Mouse (Mus musculus) limb, embryonic 15.5 days (tissue): Measurements from ENCODE around the gene Pdlim7. TPM values are rescaled to one million over a fixed set of nuclear protein-coding genes. Genes with fewer than 3 reads are reported as not detected.

ENCODE experiments used
- ATAC-seq: fragments of 200-750 bp; cut with Nextera tagmentation; 2 replicates; pipeline ENCODE4 v1.8.0; 2017; ENCODE audit warnings: low read depth, moderate TSS enrichment; ENCODE audit not compliant: insufficient number of reproducible peaks, low FRiP score, low TSS enrichment
- H3K27ac ChIP-seq: fragments of 300-500 bp; sonication (generic); 2 replicates; pipeline ENCODE4 v1.5.1; 2015; ENCODE audit warnings: moderate library complexity, mild to moderate bottlenecking, inconsistent platforms
- H3K27me3 ChIP-seq: fragments of 300-500 bp; sonication (generic); 2 replicates; pipeline ENCODE4 v1.6.1; 2015; ENCODE audit warnings: inconsistent platforms
- H3K36me3 ChIP-seq: fragments of 300-500 bp; sonication (generic); 2 replicates; pipeline ENCODE4 v1.6.1; 2015; ENCODE audit warnings: inconsistent platforms
- H3K4me1 ChIP-seq: fragments of 300-500 bp; sonication (generic); 2 replicates; pipeline ENCODE4 v1.6.1; 2015; ENCODE audit warnings: inconsistent platforms
- H3K4me2 ChIP-seq: fragments of 300-500 bp; sonication (generic); 2 replicates; pipeline ENCODE4 v1.6.1; 2015; ENCODE audit warnings: mild to moderate bottlenecking, inconsistent platforms
- H3K4me3 ChIP-seq: fragments of 300-500 bp; sonication (generic); 2 replicates; pipeline ENCODE4 v1.5.1; 2015; ENCODE audit warnings: mild to moderate bottlenecking, inconsistent platforms
- H3K9ac ChIP-seq: fragments of 300-500 bp; sonication (generic); 2 replicates; pipeline ENCODE4 v1.6.1; 2015; ENCODE audit warnings: inconsistent platforms
- H3K9me3 ChIP-seq: fragments of 300-500 bp; sonication (generic); 2 replicates; pipeline ENCODE4 v1.6.1; 2016; ENCODE audit warnings: inconsistent platforms
- WGBS: fragments of 180-500 bp; shearing (Covaris S2); methylation state at CpG from one replicate; pipeline ENCODE4 v1.1.7; 2015; 5-methylcytosine and 5-hydroxymethylcytosine counted together
- polyA plus RNA-seq: library from polyadenylated mRNA; unstranded; fragments of >200 nt; fragmentation: Nextera tagmentation; extraction: Ambion mirVana; gene quantifications from 2 replicates; pipeline ENCODE4 v1.2.1, GENCODE M21; 2015

The Pdlim7 gene
- polyA plus RNA-seq, 1 experiment from 2014 or later = 147 TPM

DNA sequence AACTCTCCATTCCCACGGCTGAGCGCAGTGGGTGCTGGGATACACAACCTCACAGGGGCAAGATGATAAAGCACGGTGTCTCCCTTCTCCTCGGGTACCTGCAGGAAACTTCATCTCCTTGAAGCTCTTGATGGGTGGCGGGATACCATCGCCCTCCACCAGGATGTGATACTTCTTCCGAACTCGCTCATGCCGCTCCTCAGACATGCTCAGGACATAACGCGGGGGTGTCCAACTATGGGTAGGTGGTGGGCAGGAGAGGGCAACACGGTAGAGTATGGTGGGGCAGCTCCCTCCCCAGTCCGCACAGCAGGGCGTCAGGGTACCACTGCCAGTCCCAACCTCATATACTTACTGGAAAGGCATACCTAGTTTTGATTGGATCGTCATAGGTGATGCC lies 21.7 kb upstream of the Pdlim7 start:
- 94% methylated on average over 15 of the region's 15 CpGs for WGBS
- H3K36me3 ChIP-seq = peaks cover 70% of the 10 kb centered on the region
- no peak overlapping the region for H3K9ac ChIP-seq
- no peak for ATAC-seq
- H3K9me3 ChIP-seq = no peaks in the 10 kb centered on the region
- H3K4me1 ChIP-seq = peaks cover 15% of the 10 kb centered on the region
- no peak overlapping the region for H3K27ac ChIP-seq
- H3K27me3 ChIP-seq = no peaks in the 10 kb centered on the region
- peak overlapping the region; percentile 83 for H3K4me3 ChIP-seq
- peak overlapping the region; percentile 91 for H3K4me2 ChIP-seq

GRCm38 (mm10) chr13:55529198-55529915 lies 15.9 kb upstream of the Pdlim7 start, which contains the start of gene Dok3:
TSS of gene Dok3 (minus strand) at chr13:55529296.
- ATAC-seq = no peak
- Histone ChIP-seq H3K4me1 (0 out of 2 replicates have a peak, but pooled peaks cover 6% of the 10 kb centered on the region), H3K4me3 (no peak within 1 kb of the TSS), H3K36me3 (peaks cover 52% of the 10 kb centered on the region), H3K27ac (no peak within 1 kb of the TSS; the same call in 1 of the 2 replicates), H3K9me3 (no peaks in the 10 kb centered on the region), H3K9ac (no peak within 1 kb of the TSS), H3K27me3 (no peaks in the 10 kb centered on the region), H3K4me2 (no peak within 1 kb of the TSS)
- 73% methylated on average over 8 of the region's 8 CpGs for WGBS

- Histone ChIP-seq H3K9ac (no peak overlapping the region), H3K4me3 (no peak overlapping the region), H3K9me3 (no peaks in the 10 kb centered on the region), H3K36me3 (peaks cover 40% of the 10 kb centered on the region), H3K4me2 (no peak overlapping the region), H3K27ac (no peak overlapping the region; the same call in 1 of the 2 replicates), H3K27me3 (no peaks in the 10 kb centered on the region), H3K4me1 (0 out of 2 replicates have a peak, but pooled peaks cover 6% of the 10 kb centered on the region)
- 75% methylated on average over 18 of the region's 18 CpGs for WGBS
- ATAC-seq = no peak
Observed at GRCm38 (mm10) chr13:55527834-55528772, 14.6 kb upstream of the Pdlim7 start.

GRCm38 (mm10) chr13:55527212-55527611 lies 13.7 kb upstream of the Pdlim7 start:
- no peak for ATAC-seq
- Histone ChIP-seq H3K27me3 (no peaks in the 10 kb centered on the region), H3K4me3 (no peak overlapping the region), H3K36me3 (peaks cover 32% of the 10 kb centered on the region), H3K4me2 (no peak overlapping the region), H3K9me3 (no peaks in the 10 kb centered on the region), H3K4me1 (0 out of 2 replicates have a peak, but pooled peaks cover 6% of the 10 kb centered on the region), H3K27ac (no peak overlapping the region), H3K9ac (no peak overlapping the region)
- WGBS = 82% methylated on average over 16 of the region's 16 CpGs

DNA sequence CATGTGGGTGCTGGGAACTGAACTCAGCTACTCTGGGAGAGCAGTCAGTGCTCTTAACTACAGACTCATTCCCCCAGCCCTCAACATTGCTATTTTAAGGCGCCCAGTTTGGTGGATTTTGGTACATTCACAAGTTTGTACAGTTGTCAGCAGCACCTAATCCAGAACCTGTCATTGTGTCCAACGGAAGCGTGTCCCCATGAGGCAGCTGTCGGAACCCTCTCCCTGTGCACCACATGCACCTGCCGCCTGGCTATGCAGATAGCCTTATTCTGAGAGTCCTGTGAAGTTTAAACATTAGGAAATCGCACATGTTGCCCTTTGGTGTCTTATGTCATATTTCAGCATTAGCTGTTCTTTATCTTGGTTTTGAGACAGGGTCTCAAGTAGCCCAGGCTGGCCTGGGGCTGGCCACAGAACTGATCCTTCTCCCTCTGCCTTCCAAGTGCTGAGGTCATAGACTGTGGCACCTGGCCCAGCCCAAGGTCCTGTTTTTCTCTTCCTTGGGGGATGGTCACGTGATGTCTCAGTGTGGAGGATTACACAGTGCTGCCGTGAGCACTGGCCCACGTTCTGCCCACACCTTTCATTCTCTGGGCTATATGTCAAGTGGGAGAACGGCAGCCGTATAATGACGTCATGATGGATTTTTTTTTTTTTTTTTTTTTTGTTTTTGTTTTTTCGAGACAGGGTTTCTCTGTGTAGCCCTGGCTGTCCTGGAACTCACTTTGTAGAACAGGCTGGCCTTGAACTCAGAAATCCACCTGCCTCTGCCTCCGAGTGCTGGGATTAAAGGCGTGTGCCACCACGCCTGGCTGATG lies 12.5 kb upstream of the Pdlim7 start:
- Histone ChIP-seq H3K27me3 (no peaks in the 10 kb centered on the region), H3K27ac (no peak overlapping the region), H3K4me2 (no peak overlapping the region), H3K9ac (no peak overlapping the region), H3K36me3 (peaks cover 19% of the 10 kb centered on the region), H3K4me3 (no peak overlapping the region), H3K9me3 (no peaks in the 10 kb centered on the region), H3K4me1 (0 out of 2 replicates have a peak, but pooled peaks cover 6% of the 10 kb centered on the region)
- no peak for ATAC-seq
- 78% methylated on average over 16 of the region's 16 CpGs for WGBS

DNA sequence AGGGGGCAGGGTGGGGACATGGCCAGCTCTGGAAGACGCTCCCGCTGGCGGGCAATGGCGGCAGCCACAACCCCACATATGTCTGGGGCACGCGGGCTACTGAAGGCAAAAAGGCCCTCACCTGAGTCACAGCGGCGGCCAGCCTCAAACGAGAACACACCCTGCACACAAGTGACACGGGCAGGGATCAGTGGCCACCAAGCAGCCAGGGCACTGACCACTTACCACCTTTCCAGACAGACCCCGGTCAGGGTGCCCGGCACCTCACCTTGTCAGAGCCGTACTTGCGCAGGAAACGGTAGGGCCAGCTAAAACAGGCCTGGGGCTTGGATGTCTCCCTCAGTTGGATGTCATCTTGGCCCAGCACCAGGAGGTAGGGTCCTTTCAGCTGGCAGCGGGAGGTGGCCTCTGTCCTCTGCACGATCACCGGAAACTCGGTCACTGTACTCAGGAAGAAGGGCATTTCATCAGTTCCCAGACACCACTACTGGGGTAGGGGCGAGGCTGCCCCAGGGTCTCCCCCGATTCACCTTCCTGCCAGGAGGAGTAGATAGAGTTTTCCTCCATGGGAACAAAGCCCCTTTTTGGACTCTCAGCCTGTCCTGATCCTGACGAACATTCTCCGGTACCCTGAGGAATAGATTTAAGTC lies 10.6 kb upstream of the Pdlim7 start:
- peaks cover 1% of the 10 kb centered on the region; the same call in 1 of the 2 replicates for H3K36me3 ChIP-seq
- H3K27ac ChIP-seq = no peak overlapping the region
- no peak overlapping the region for H3K4me3 ChIP-seq
- H3K27me3 ChIP-seq = no peaks in the 10 kb centered on the region
- no peak for ATAC-seq
- 87% methylated on average over 23 of the region's 23 CpGs for WGBS
- H3K9ac ChIP-seq = no peak overlapping the region
- H3K9me3 ChIP-seq = no peaks in the 10 kb centered on the region
- H3K4me1 ChIP-seq = 0 out of 2 replicates have a peak, but pooled peaks cover 6% of the 10 kb centered on the region
- H3K4me2 ChIP-seq = no peak overlapping the region

DNA sequence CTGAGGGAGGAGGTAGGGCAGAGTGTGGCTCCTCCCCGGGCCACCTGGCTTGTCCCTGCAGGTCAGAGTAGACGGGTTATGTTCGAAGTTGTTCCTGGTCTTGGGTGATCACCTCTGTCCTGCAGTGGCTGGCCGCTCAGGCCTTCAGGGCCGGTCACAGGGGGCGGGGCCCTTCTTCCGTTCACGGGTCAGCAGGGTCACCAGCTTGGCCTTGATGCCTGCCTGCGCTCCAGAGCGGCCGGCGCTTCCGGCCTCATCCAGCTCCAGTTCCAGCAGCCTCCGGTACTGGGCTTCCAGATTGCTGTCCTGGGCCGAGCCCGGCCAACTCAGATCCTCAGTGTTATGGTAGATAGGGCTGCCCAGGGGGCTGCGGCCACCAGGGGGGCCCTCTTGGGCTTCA lies 9.8 kb upstream of the Pdlim7 start:
- ATAC-seq = no peak
- H3K9me3 ChIP-seq = no peaks in the 10 kb centered on the region
- H3K4me3 ChIP-seq = no peak overlapping the region
- H3K36me3 ChIP-seq = no peaks in the 10 kb centered on the region
- 58% methylated on average over 17 of the region's 17 CpGs for WGBS
- H3K9ac ChIP-seq = no peak overlapping the region
- no peaks in the 10 kb centered on the region for H3K27me3 ChIP-seq
- H3K27ac ChIP-seq = no peak overlapping the region
- no peak overlapping the region for H3K4me2 ChIP-seq
- 0 out of 2 replicates have a peak, but pooled peaks cover 4% of the 10 kb centered on the region for H3K4me1 ChIP-seq

DNA sequence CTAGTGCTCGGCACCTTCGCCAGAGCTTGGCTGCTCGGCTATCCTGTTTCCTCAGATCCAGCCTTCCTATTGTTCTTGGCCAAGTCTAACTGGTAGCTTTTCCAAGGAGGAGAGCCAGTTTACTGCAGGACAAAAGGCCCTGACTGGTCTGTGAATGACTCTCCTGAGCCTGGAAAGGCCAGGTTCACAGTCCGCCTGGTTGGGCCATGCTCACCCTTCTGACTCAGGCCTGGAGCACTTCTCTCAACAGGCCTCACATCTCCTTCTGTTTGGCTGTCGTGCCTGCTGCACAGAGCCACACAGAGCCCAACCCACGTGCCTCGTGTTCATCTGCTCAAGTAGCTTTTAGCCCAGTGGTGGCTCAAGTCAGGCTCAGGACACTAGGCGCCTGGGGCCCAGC lies 9.3 kb upstream of the Pdlim7 start:
- no peak for ATAC-seq
- H3K27me3 ChIP-seq = no peaks in the 10 kb centered on the region
- H3K9ac ChIP-seq = no peak overlapping the region
- H3K4me3 ChIP-seq = no peak overlapping the region
- no peak overlapping the region for H3K4me2 ChIP-seq
- no peaks in the 10 kb centered on the region for H3K36me3 ChIP-seq
- WGBS = 61% methylated on average over 8 of the region's 8 CpGs
- 0 out of 2 replicates have a peak, but pooled peaks cover 3% of the 10 kb centered on the region for H3K4me1 ChIP-seq
- H3K9me3 ChIP-seq = no peaks in the 10 kb centered on the region
- peak overlapping the region; percentile 34; the same call in 1 of the 2 replicates for H3K27ac ChIP-seq

DNA sequence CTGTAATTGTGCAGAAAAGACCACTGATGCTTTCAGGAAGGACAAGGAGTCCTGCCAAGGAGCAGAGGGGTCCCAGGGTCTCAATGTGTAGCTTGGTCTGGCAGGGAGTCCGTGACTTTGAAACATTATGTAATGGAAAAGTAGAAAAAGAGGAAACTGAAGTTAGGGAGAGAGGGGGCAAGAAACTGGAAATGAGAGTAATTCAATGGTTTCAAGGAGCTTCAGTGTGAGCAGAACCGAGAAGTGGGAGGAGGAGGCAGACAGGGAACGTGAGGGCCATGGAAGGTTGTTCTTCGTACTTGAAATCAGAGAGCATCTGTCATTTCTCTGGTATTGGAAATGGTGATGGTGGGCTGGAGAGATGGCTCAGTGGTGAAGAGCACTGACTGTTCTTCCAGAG lies 6.1 kb upstream of the Pdlim7 start:
- WGBS = 71% methylated on average over 4 of the region's 4 CpGs
- no peaks in the 10 kb centered on the region for H3K36me3 ChIP-seq
- H3K27me3 ChIP-seq = no peaks in the 10 kb centered on the region
- H3K9me3 ChIP-seq = no peaks in the 10 kb centered on the region
- no peak overlapping the region for H3K4me2 ChIP-seq
- no peak overlapping the region for H3K27ac ChIP-seq
- no peaks in the 10 kb centered on the region for H3K4me1 ChIP-seq
- no peak overlapping the region for H3K9ac ChIP-seq
- no peak overlapping the region for H3K4me3 ChIP-seq
- no peak for ATAC-seq

- WGBS = 4% methylated on average over 5 of the region's 5 CpGs
- H3K27ac ChIP-seq = no peak overlapping the region
- no peak overlapping the region for H3K9ac ChIP-seq
- H3K36me3 ChIP-seq = no peaks in the 10 kb centered on the region
- H3K4me2 ChIP-seq = no peak overlapping the region
- no peak for ATAC-seq
- no peaks in the 10 kb centered on the region for H3K9me3 ChIP-seq
- peaks cover 10% of the 10 kb centered on the region for H3K4me1 ChIP-seq
- H3K4me3 ChIP-seq = no peak overlapping the region
- H3K27me3 ChIP-seq = no peaks in the 10 kb centered on the region
Observed at GRCm38 (mm10) chr13:55516955-55517354, 3.5 kb upstream of the Pdlim7 start.

DNA sequence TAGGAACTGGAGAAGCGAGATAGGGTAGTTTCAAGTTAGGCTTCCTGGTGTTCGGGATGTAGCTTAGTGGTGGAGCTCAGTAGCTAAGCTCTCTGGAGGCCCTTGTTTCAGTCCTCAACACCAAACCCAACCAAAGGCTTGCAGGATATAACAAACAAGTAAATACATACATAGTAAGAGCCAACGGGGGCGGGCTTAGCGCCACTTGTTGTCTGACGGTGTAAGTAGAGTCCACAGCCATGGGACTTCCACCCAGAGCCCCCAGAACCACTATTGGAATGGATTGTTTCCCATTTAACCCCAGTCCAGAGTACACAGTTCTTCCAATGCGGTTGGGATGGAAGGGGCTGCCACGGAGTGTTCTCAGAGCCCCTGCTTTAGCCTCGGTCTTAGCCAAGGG lies 352 bp upstream of the Pdlim7 start:
- H3K9ac ChIP-seq = no peak overlapping the region
- peak overlapping the region; percentile 71 for H3K4me3 ChIP-seq

More for the DNA sequence above, 352 bp upstream of the Pdlim7 start:
- whole genome bisulfite sequencing = 35% methylated on average over 9 of the region's 9 CpGs
- Histone ChIP-seq H3K27me3 (no peaks in the 10 kb centered on the region), H3K36me3 (peaks cover 11% of the 10 kb centered on the region), H3K4me1 (peaks cover 37% of the 10 kb centered on the region), H3K27ac (no peak overlapping the region), H3K9me3 (no peaks in the 10 kb centered on the region), H3K4me2 (peak overlapping the region; percentile 88; the same call in 1 of the 2 replicates)
- no peak for ATAC-seq
